22 mouse cellular contexts compared by ENCODE assay signal in genomic region chr6:140613822-140614221, GRCm38 (mm10). TPM values are rescaled to one million over a fixed set of nuclear protein-coding genes. Genes with fewer than 3 reads are reported as not detected.
DNase-seq lines count a peak whose midpoint lies in the region; ATAC-seq and TF ChIP-seq lines count a peak whose summit lies in the region.
"Had no signal": no experiment of that assay in that cellular context is flagged by ENCODE, and none has a peak within 500 bp of the region (broad histone marks: within the 10 kb centered on the region; RNA-seq: fewer than 3 reads in every experiment).

No protein-coding gene starts in this region.

- H3K4me3 ChIP-seq in midbrain, embryonic 11.5 days (ENCODE audit: low read depth, low read length), result no peak overlapping the region
- no peak overlapping the region for H3K4me3 ChIP-seq in midbrain, embryonic 15.5 days
- no peak overlapping the region for H3K4me3 ChIP-seq in CH12.LX (replicated peaks in 1 of 3; ENCODE audit: low read depth in 2 of 3, low read length in 2 of 3, poor library complexity in 1 of 3)
- H3K4me3 ChIP-seq in kidney, embryonic 14.5 days (ENCODE audit: low read length), result no peak overlapping the region
- H3K4me3 ChIP-seq: embryonic facial prominence, embryonic 15.5 days; forebrain, embryonic 12.5 days; heart, embryonic 10.5 days; hindbrain, embryonic 12.5 days had no signal

- H3K36me3 ChIP-seq in midbrain, embryonic 11.5 days (ENCODE audit: control insufficient read depth, insufficient read depth, low read length), result no peaks in the 10 kb centered on the region
- no peaks in the 10 kb centered on the region for H3K36me3 ChIP-seq in midbrain, embryonic 15.5 days (replicated peaks)
- no peaks in the 10 kb centered on the region for H3K36me3 ChIP-seq in CH12.LX (replicated peaks in 1 of 2; ENCODE audit: control insufficient read depth in 1 of 2, insufficient read depth in 1 of 2, low read length in 1 of 2)
- H3K36me3 ChIP-seq in kidney, embryonic 14.5 days (ENCODE audit: control insufficient read depth, insufficient read depth, low read length), result no peaks in the 10 kb centered on the region
- H3K36me3 ChIP-seq: embryonic facial prominence, embryonic 15.5 days; forebrain, embryonic 12.5 days; heart, embryonic 10.5 days; hindbrain, embryonic 12.5 days had no signal

- no peaks in the 10 kb centered on the region for H3K79me2 ChIP-seq in CH12.LX (replicated peaks; ENCODE audit: control insufficient read depth, extremely low read depth, insufficient read depth, poor library complexity, severe bottlenecking)

- no peak overlapping the region for H3K4me2 ChIP-seq in midbrain, embryonic 11.5 days
- H3K4me2 ChIP-seq in midbrain, embryonic 15.5 days, result no peak overlapping the region
- H3K4me2 ChIP-seq in CH12.LX (ENCODE audit: insufficient read depth, low read depth, poor library complexity, severe bottlenecking), result peak overlapping the region; percentile 16; the same call in 1 of the 2 replicates
- H3K4me2 ChIP-seq in kidney, embryonic 14.5 days (replicated peaks; ENCODE audit: low read depth, low read length), result no peak overlapping the region
- H3K4me2 ChIP-seq: embryonic facial prominence, embryonic 15.5 days; forebrain, embryonic 12.5 days; hindbrain, embryonic 12.5 days had no signal

- in situ Hi-C loops in CH12.LX (cut with MboI; ENCODE audit: low pct_ligation_motif_present, low pct_unique_long_range_greater_than_20kb, low sequenced_read_pairs), result no loop called here

- no peak overlapping the region for H3K9ac ChIP-seq in midbrain, embryonic 11.5 days (ENCODE audit: low read length)
- H3K9ac ChIP-seq in midbrain, embryonic 15.5 days, result no peak overlapping the region
- H3K9ac ChIP-seq in CH12.LX (ENCODE audit: insufficient read depth, low read depth), result no peak overlapping the region
- H3K9ac ChIP-seq in kidney, embryonic 14.5 days (ENCODE audit: low read depth, low read length), result no peak overlapping the region
- H3K9ac ChIP-seq: embryonic facial prominence, embryonic 15.5 days; forebrain, embryonic 12.5 days; hindbrain, embryonic 12.5 days had no signal

- no peak for ATAC-seq in midbrain, embryonic 11.5 days (ENCODE audit: low FRiP score)
- ATAC-seq in midbrain, embryonic 15.5 days (replicated peaks), result no peak
- ATAC-seq in granulocyte monocyte progenitor cell, adult 5-6 weeks (replicated peaks; ENCODE audit: poor library complexity, severe bottlenecking), result peak; percentile 25; the same call in 1 of the 2 replicates
- ATAC-seq in kidney, embryonic 14.5 days (ENCODE audit: low FRiP score, low TSS enrichment), result no peak
- ATAC-seq: forebrain, embryonic 16.5 days; hindbrain, embryonic 16.5 days had no signal

- no peak overlapping the region for H3K27ac ChIP-seq in midbrain, embryonic 11.5 days (ENCODE audit: low read depth, low read length)
- H3K27ac ChIP-seq in midbrain, embryonic 15.5 days, result no peak overlapping the region
- no peak overlapping the region for H3K27ac ChIP-seq in CH12.LX (ENCODE audit: insufficient read depth, low read depth)
- no peak overlapping the region for H3K27ac ChIP-seq in kidney, embryonic 14.5 days (ENCODE audit: low read depth, low read length)
- H3K27ac ChIP-seq: embryonic facial prominence, embryonic 15.5 days; forebrain, embryonic 12.5 days; heart, embryonic 10.5 days; hindbrain, embryonic 12.5 days had no signal

- no peak for TF ChIP-seq POLR2A in CH12.LX (IDR thresholded peaks at IDR 0.05; ENCODE audit: low read depth, low read length)

- 77% methylated on average over 3 of the region's 3 CpGs for WGBS in midbrain, embryonic 11.5 days
- 81% methylated on average over 3 of the region's 3 CpGs for WGBS in midbrain, embryonic 15.5 days
- WGBS in kidney, embryonic 14.5 days, result 82% methylated on average over 3 of the region's 3 CpGs

- dilution Hi-C loops in CH12.LX (cut with MboI; ENCODE audit: extremely low pct_ligation_motif_present, extremely low pct_unique_long_range_greater_than_20kb, low sequenced_read_pairs), result no loop called here

- TF ChIP-seq RAD21 in CH12.LX (IDR thresholded peaks at IDR 0.05; ENCODE audit: low read depth, low read length), result no peak

- no peaks in the 10 kb centered on the region for H3K27me3 ChIP-seq in midbrain, embryonic 11.5 days (ENCODE audit: control insufficient read depth, insufficient read depth, low read length)
- no peaks in the 10 kb centered on the region for H3K27me3 ChIP-seq in midbrain, embryonic 15.5 days (replicated peaks)
- H3K27me3 ChIP-seq in CH12.LX (replicated peaks), result no peaks in the 10 kb centered on the region
- H3K27me3 ChIP-seq in kidney, embryonic 14.5 days (ENCODE audit: control insufficient read depth, insufficient read depth, low read length), result no peaks in the 10 kb centered on the region
- H3K27me3 ChIP-seq: embryonic facial prominence, embryonic 15.5 days; forebrain, embryonic 12.5 days; hindbrain, embryonic 12.5 days had no signal

- no peak for TF ChIP-seq EP300 in CH12.LX (IDR thresholded peaks at IDR 0.05; ENCODE audit: low read length)

- H3K9me3 ChIP-seq in midbrain, embryonic 11.5 days (ENCODE audit: control insufficient read depth, low read length), result no peaks in the 10 kb centered on the region
- H3K9me3 ChIP-seq in midbrain, embryonic 15.5 days, result no peaks in the 10 kb centered on the region
- H3K9me3 ChIP-seq in CH12.LX (replicated peaks; ENCODE audit: low read length), result no peaks in the 10 kb centered on the region
- no peaks in the 10 kb centered on the region for H3K9me3 ChIP-seq in kidney, embryonic 14.5 days (ENCODE audit: control insufficient read depth, low read length)
- H3K9me3 ChIP-seq: embryonic facial prominence, embryonic 15.5 days; forebrain, embryonic 12.5 days; heart, embryonic 10.5 days; hindbrain, embryonic 12.5 days had no signal

- DNase-seq in midbrain, embryonic 11.5 days (ENCODE audit: low spot score, missing footprints), result peak; percentile 47
- peak; percentile 44 for DNase-seq in CH12.LX (ENCODE audit: extremely low read depth)
- DNase-seq in kidney, postnatal 36 days, result no peak
- no peak for DNase-seq in layer of hippocampus, postnatal 36 days
- DNase-seq: adrenal gland, postnatal 14 days; cerebellum, adult 8-10 months; cerebellum, postnatal 14 days; embryo, embryonic 11 days; gastrocnemius, postnatal 14 days; heart, adult 11 months; heart, postnatal 10 days; heart, postnatal 4 days; kidney, adult 11 months had no signal

- H3K4me1 ChIP-seq in midbrain, embryonic 11.5 days (ENCODE audit: control insufficient read depth, insufficient read depth, low read length), result no peaks in the 10 kb centered on the region
- H3K4me1 ChIP-seq in midbrain, embryonic 15.5 days, result no peaks in the 10 kb centered on the region
- H3K4me1 ChIP-seq in CH12.LX (ENCODE audit: control insufficient read depth in 1 of 2, insufficient read depth in 2 of 2), result peaks cover 22 to 26% of the 10 kb centered on the region in 2 experiments
- no peaks in the 10 kb centered on the region for H3K4me1 ChIP-seq in kidney, embryonic 14.5 days (ENCODE audit: control insufficient read depth, insufficient read depth, low read length)
- H3K4me1 ChIP-seq: forebrain, embryonic 12.5 days; heart, embryonic 10.5 days; hindbrain, embryonic 12.5 days had no signal

- no peak for TF ChIP-seq CTCF in CH12.LX (conservative IDR thresholded peaks at IDR 0.05 in 1 of 2, IDR thresholded peaks at IDR 0.05 in 1 of 2; ENCODE audit: low read depth in 2 of 2, low read length in 2 of 2)

TF ChIP-seq in CH12.LX, 34 proteins besides CTCF, POLR2A, EP300 and RAD21:
- TF ChIP-seq MAZ (IDR thresholded peaks at IDR 0.05; ENCODE audit: low read depth, low read length) (0 out of 2 replicates have a peak, but pooled peaks have one; percentile 20), ETS1 (conservative IDR thresholded peaks at IDR 0.05; ENCODE audit: low read depth, low read length) (peak; percentile 48; the same call in 1 of the 2 replicates), MEF2A (IDR thresholded peaks at IDR 0.05; ENCODE audit: borderline replicate concordance, low read depth, low read length) (0 out of 2 replicates have a peak, but pooled peaks have one; percentile 22), BHLHE40 (IDR thresholded peaks at IDR 0.05; ENCODE audit: low read depth, low read length) (peak; percentile 31), MAX (IDR thresholded peaks at IDR 0.05; ENCODE audit: low read length) (no peak), ZMIZ1 (IDR thresholded peaks at IDR 0.05; ENCODE audit: low read depth, low read length) (no peak)

RNA-seq across cellular contexts. Expression of gene Aebp2, which starts 8.6 kb away (rescaled TPM):
- polyA plus RNA-seq in midbrain, embryonic 11.5 days (2014; fragmentation: Nextera tagmentation; extraction: Ambion mirVana), result 22.3 and 23.1 TPM in 2 replicates
- polyA plus RNA-seq in midbrain, embryonic 15.5 days (2015; fragmentation: Nextera tagmentation; extraction: Ambion mirVana), result 7.7 and 9.0 TPM in 2 replicates
- 59.9 and 76.8 TPM in 2 replicates for total RNA-seq in CH12.LX (2012; rRNA removed)
- 54.4 and 62.1 TPM in 2 replicates for total RNA-seq in CH12.LX (2014; rRNA removed)
- 63.3 and 70.8 TPM in 2 replicates for polyA plus RNA-seq in CH12.LX (2012; ENCODE audit: insufficient read length, low read depth)
- total RNA-seq in granulocyte monocyte progenitor cell, adult 5-6 weeks (2014; fragmentation: Nextera tagmentation), result 32.0 and 38.7 TPM in 2 replicates
- total RNA-seq in granulocyte monocyte progenitor cell, adult 5-6 weeks (2017), result 39.4 and 55.3 TPM in 2 replicates
- polyA plus RNA-seq in kidney, embryonic 14.5 days (2014; fragmentation: Nextera tagmentation; extraction: Ambion mirVana), result 18.0 and 22.4 TPM in 2 replicates
- total RNA-seq in layer of hippocampus, postnatal 36 days (2021), result 10 to 100 TPM; 61.0 to 63.3 TPM

Comparison
In these comparisons a context has a peak if more than half of its experiments do, and no peak if none do; other contexts are left out.
1. DNase-seq: peak in midbrain, embryonic 11.5 days (single experiment) and CH12.LX (single experiment); none in kidney, postnatal 36 days (0 of 2) and layer of hippocampus, postnatal 36 days (0 of 2).